Mouse (Mus musculus): ENCODE data around the gene Rbms3.

Rbms3 gene

GRCm38 (mm10) chr9:117102198-117102930 is 527.3 kb downstream of the Rbms3 start:
- DNase-seq (ENCODE audit: low read depth): no peak

DNA sequence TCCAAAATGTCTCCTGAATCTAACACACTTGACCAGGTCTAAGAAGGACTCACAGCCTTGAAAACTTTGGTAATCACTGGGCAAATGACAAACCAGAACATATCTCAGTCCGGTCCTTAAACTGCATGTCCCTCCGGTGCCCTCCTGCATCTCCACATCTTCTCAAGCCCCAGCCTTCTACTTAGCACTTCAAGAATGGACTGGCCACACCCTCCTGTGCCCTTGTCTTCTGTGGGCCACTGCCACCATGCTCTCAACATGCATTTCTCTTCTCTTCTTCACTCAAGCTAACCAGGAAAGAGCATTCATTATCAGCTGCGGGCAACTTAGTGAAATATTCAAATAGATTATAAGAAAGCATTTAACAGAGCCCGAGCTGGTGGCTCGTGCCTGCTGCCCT is 529.5 kb downstream of the Rbms3 start:
- no peak for DNase-seq (ENCODE audit: low read depth)

DNA sequence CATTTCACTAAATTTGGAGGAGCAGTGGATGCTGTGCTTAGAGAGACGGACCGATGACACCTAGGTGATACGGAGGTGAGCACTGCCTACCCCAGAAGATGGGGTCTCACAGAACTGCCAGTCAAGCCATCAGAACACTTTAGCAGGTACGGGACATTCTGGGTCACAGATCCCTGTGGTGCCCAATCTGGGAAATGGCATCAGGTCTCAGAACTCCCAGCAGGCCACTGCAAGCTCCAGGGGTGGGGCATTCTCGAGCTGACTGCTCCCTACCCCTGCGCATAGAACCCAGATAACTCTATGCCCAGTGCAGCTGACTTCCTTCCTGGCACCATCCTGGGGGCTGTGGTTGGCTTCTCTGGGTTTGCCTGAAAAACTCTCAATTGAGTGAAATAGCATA is 536.2 kb downstream of the Rbms3 start:
- no peak for DNase-seq (ENCODE audit: low read depth)

DNA sequence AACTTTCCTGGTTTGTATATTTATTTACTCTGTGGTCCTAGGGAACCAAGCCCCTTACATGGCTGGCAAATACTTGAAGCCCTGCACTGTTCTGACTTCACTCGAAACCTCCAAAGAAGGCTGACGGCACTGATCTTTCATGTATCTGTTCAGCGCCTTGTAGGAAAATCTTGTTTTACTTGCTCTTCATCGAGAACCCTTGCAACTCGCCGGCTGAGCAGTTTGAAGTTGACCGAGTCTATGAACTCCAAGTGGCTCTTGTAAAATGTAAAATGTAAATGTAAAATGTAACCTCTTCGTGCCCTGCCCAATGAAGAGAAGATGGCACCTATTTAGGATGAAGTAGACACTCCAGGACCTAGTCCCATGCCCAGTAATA is 537.5 kb downstream of the Rbms3 start:
- no peak for DNase-seq (ENCODE audit: low read depth)

- no peak for DNase-seq (ENCODE audit: low read depth)
Observed at GRCm38 (mm10) chr9:117091253-117092176, 538.2 kb downstream of the Rbms3 start.

GRCm38 (mm10) chr9:117089409-117090147 is 540.1 kb downstream of the Rbms3 start:
- DNase-seq (ENCODE audit: low read depth): no peak

DNA sequence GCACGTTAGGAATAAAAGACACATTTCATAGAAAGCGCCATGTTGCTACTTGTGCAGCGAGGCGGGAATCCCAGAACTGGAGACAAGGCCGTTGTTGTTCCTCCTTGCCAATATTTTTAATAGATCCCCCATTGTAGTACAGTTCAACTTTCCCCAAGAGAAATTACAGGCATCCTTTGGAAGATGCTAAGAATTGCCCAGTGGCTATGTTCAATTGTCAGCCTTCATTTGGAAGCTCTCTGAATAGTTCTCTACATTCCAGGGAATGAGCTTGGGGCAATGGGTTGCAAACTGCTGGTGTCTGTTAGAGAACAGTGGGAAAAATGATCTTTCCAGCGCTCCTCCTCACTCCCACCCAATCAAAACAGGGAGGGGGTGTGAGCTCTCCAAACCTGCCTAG is 541.4 kb downstream of the Rbms3 start:
- no peak for DNase-seq (ENCODE audit: low read depth)

DNA sequence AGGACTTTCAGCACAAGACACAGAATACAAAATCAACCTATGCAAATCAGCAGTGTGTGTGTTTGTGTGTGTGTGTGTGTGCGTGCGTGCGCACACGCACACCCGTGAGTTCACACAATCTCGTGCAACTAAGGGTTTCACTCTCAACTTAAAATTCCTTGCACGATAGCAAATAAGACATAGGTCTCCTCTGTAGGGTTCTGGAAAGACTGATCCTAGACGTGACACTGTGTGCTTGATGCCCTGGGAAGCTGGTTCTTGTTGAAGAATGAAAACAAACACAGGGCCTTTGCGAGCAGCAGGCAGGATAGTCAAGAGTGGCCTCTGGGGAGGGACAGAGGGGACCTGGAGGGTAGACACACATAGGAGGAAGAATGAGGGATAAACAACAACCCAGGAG is 544.0 kb downstream of the Rbms3 start:
- DNase-seq (ENCODE audit: low read depth): no peak

GRCm38 (mm10) chr9:117084471-117084870 is 545.2 kb downstream of the Rbms3 start:
- no peak for DNase-seq (ENCODE audit: low read depth)

- DNase-seq (ENCODE audit: low read depth): no peak
Observed at GRCm38 (mm10) chr9:117079471-117079870, 550.2 kb downstream of the Rbms3 start.

DNA sequence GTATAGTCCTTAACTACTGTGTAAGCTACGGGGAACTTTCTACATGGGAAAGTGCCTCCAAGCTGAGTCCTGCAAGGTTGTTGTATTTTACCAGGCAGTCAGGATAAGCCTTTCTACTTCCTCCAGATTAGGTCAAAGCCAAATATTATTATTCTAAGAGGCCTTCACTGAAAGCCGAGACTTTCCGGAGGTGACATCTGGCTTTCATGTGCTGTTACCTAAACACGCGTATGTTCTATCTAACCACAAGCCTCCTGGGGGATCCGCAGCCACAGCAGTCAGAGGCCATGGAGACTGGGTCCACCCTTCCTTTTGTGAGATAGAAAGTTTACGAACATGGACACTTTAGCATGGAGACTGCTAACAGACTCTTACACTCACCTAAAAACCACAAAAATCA is 552.2 kb downstream of the Rbms3 start:
- DNase-seq (ENCODE audit: low read depth): no peak

GRCm38 (mm10) chr9:117076785-117077184 is 552.9 kb downstream of the Rbms3 start:
- DNase-seq (ENCODE audit: low read depth): no peak

DNA sequence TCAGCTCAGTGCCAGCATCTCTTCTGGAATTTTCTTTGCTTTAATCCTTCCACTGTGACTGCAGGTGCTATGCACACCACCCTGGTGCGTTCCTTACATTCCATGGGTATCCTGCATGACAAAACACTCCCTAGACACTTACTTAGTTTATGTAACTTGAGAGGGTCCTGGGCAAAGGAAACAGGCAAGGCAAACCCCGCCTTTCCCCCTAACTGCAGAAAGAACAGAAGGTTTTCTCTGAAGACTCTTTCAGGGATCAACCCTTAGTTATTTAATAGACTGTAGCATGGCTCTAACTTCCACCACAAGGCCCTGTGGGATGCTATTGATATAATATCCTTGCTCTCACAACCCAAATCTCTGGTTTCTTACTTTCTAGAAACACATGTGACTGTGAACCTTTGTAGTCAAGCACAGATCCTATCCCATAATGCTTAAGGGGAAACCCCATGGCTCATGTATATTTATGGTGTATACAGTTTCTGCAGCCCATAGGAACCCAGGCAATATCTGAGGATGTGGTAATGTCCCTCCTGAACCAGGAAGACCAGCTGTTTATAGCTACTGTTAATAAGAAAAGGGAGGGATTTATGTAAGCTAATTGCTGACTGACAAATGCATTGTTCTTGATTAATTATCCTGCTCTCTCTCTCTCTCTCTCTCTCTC is 557.1 kb downstream of the Rbms3 start:
- DNase-seq (ENCODE audit: low read depth): no peak

GRCm38 (mm10) chr9:117070616-117071015 is 559.1 kb downstream of the Rbms3 start:
- DNase-seq (ENCODE audit: low read depth): no peak

GRCm38 (mm10) chr9:117069232-117069631 is 560.5 kb downstream of the Rbms3 start:
- no peak for DNase-seq (ENCODE audit: low read depth)

DNA sequence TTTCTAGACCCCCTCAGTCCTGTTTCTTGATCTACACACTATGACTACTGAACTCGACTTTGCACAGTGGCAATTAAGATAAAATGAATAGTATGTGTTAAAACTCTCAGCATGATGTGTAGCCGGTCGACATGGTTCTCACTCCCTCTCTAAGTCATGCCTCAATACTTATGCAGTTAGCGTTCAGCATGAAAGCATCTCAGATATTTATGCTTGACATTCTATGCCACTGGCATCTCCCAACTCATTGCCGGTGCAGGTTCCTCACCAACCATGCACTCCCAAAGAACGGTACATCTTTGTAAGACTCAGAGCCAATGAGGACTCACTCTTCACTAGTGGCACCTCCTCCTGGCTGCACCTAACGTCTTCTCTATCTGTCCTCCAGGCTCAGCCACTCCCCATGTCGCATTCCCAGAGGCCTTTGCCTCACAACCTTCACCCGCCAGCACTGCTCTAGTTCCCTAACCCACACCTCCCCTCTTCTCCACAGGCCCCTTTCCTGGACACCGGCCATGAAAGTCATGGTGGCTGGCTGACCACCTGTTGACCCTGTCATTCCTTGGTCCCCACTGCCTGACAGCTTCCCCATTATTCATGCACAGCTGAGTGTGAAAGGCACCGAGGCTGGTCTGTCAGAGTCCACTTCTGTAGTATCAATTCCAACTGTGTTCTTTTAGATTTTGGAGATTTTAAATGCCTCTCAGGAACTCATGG is 561.9 kb downstream of the Rbms3 start:
- no peak for DNase-seq (ENCODE audit: low read depth)

- DNase-seq (ENCODE audit: low read depth): no peak
Observed at GRCm38 (mm10) chr9:117066502-117066901, 563.2 kb downstream of the Rbms3 start.

DNA sequence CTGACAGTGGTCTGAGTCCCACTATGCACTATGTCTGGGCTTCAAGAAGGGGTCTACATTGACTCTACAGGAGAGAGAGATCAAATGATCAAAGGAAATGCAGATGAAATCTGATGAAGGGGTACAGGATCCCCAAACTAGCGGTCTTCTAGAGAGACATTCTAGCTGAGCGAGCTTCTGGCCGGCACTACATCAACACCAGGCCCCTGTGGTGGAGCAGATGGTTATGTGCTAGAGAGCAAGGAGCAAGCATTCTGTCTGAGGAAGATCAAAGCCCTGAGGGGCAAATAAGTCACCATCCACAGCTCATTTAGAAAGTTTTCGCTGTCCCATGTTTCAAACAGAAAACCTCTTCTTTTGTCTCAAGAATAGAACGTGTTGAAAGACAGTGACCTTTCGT is 564.1 kb downstream of the Rbms3 start:
- DNase-seq (ENCODE audit: low read depth): no peak

- DNase-seq (ENCODE audit: low read depth): no peak
Observed at GRCm38 (mm10) chr9:117059586-117059985, 570.1 kb downstream of the Rbms3 start.

GRCm38 (mm10) chr9:117059135-117059534 is 570.6 kb downstream of the Rbms3 start:
- no peak for DNase-seq (ENCODE audit: low read depth)

DNA sequence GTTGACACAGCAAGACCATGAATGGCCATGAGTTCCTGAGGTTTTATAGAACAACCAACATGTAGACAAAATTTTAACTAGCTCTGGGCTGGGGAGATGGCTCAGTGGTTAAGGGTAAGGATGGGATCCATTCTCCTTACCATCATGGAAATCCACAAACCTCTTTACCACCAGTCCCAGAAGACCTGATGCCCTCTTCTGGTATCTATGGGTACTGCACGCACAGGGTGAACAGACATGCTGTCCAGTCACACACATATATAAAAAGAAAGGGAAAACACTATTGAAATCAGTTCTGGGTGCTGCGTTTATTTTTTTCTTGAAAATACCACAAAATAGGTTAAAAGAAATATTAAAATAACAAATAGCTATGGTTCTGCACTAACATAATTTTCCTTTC is 577.8 kb downstream of the Rbms3 start:
- no peak for DNase-seq (ENCODE audit: low read depth)
